In the genomic region with DNA sequence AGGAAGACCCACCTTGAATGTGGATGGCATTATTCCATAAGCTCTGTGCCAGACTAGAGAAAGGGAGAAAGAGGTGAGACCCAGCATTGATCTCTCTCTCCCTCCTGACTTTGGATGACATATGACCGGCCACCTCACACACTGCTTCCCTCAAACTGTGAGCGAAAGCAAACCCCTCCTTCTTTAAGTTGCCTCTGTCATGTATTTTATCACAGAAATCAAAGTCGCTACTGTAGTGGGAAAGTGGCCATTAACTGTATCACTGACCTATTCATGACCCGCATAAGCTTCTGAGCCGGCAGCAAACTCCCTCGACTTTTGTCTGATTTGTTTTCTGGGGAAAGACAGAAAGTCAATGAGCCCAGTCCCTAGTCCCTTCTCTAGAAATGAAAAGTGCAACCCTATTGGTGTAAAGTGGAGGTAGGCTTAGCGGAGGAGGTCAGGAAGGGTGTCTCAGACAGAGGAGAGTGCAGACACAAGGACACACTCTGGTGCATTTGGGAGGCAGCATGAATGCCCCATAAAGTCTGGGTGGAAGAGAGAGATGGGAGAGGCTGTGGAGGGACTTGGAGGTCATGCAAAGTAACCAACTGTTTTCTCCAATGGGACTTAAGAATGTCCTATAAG, we compare ENCODE assay signal across 22 mouse cellular contexts.
DNase-seq lines count a peak whose midpoint lies in the region; ATAC-seq and TF ChIP-seq lines count a peak whose summit lies in the region.
"Had no signal": no experiment of that assay in that cellular context is flagged by ENCODE, and none has a peak within 500 bp of the region (broad histone marks: within the 10 kb centered on the region; RNA-seq: fewer than 3 reads in every experiment).

No protein-coding gene starts in this region.

- TF ChIP-seq EP300 in stomach, postnatal 0 days (optimal IDR thresholded peaks at IDR 0.05), result no peak

- no peak for TF ChIP-seq CTCF in kidney, postnatal 0 days (IDR thresholded peaks at IDR 0.05; ENCODE audit: low read depth)
- no peak for TF ChIP-seq CTCF in stomach, postnatal 0 days (IDR thresholded peaks at IDR 0.05; ENCODE audit: low read depth)

- H3K36me3 ChIP-seq in kidney, embryonic 15.5 days, result no peaks in the 10 kb centered on the region
- no peaks in the 10 kb centered on the region for H3K36me3 ChIP-seq in kidney, postnatal 0 days (ENCODE audit: insufficient read depth, low read length)
- H3K36me3 ChIP-seq in stomach, postnatal 0 days (ENCODE audit: control insufficient read depth, insufficient read depth, low read length), result no peaks in the 10 kb centered on the region
- H3K36me3 ChIP-seq: embryonic facial prominence, embryonic 13.5 days; embryonic facial prominence, embryonic 15.5 days; forebrain, embryonic 10.5 days; forebrain, embryonic 12.5 days had no signal

- no peak for DNase-seq in kidney, adult 11 months
- peak; percentile 80 for DNase-seq in kidney, postnatal 0 days (ENCODE audit: low spot score)
- no peak for DNase-seq in kidney, adult 9 months
- no peak for DNase-seq in stomach, postnatal 0 days (ENCODE audit: low spot score)
- no peak for DNase-seq in layer of hippocampus, postnatal 36 days
- DNase-seq: adrenal gland, adult 2 months; adrenal gland, postnatal 10 days; adrenal gland, postnatal 25 days; cerebellum, adult 11 months; cerebellum, adult 18-20 months; cerebellum, adult 8-10 months; cerebellum, adult 9-11 months; cerebellum, postnatal 14 days; cerebellum, postnatal 36 days; embryo, embryonic 11 days had no signal

- no peak overlapping the region for H3K9ac ChIP-seq in kidney, embryonic 15.5 days
- H3K9ac ChIP-seq in kidney, postnatal 0 days (ENCODE audit: low read depth, low read length), result no peak overlapping the region
- H3K9ac ChIP-seq in stomach, postnatal 0 days (ENCODE audit: low read length), result no peak overlapping the region
- H3K9ac ChIP-seq: embryonic facial prominence, embryonic 13.5 days; embryonic facial prominence, embryonic 15.5 days; forebrain, embryonic 12.5 days had no signal

- peaks cover 18% of the 10 kb centered on the region for H3K4me1 ChIP-seq in kidney, embryonic 15.5 days
- 0 out of 2 replicates have a peak, but pooled peaks cover 5% of the 10 kb centered on the region for H3K4me1 ChIP-seq in kidney, postnatal 0 days (replicated peaks; ENCODE audit: insufficient read depth, low read length)
- H3K4me1 ChIP-seq in stomach, postnatal 0 days (replicated peaks; ENCODE audit: control insufficient read depth, insufficient read depth), result no peaks in the 10 kb centered on the region
- H3K4me1 ChIP-seq: forebrain, embryonic 12.5 days had no signal

- no peaks in the 10 kb centered on the region for H3K27me3 ChIP-seq in kidney, embryonic 15.5 days
- H3K27me3 ChIP-seq in kidney, postnatal 0 days (ENCODE audit: insufficient read depth, low read length), result no peaks in the 10 kb centered on the region
- no peaks in the 10 kb centered on the region for H3K27me3 ChIP-seq in stomach, postnatal 0 days (ENCODE audit: control insufficient read depth, insufficient read depth, low read length)
- H3K27me3 ChIP-seq: embryonic facial prominence, embryonic 13.5 days; embryonic facial prominence, embryonic 15.5 days; forebrain, embryonic 12.5 days had no signal

- H3K9me3 ChIP-seq in kidney, embryonic 15.5 days (replicated peaks), result no peaks in the 10 kb centered on the region
- no peaks in the 10 kb centered on the region for H3K9me3 ChIP-seq in kidney, postnatal 0 days (replicated peaks; ENCODE audit: low read length)
- no peaks in the 10 kb centered on the region for H3K9me3 ChIP-seq in stomach, postnatal 0 days (ENCODE audit: control insufficient read depth, low read length)
- H3K9me3 ChIP-seq: embryonic facial prominence, embryonic 13.5 days; embryonic facial prominence, embryonic 15.5 days; forebrain, embryonic 10.5 days; forebrain, embryonic 12.5 days had no signal

- H3K27ac ChIP-seq in kidney, embryonic 15.5 days, result 0 out of 2 replicates have a peak overlapping the region, but pooled peaks have one; percentile 37
- H3K27ac ChIP-seq in kidney, postnatal 0 days, result no peak overlapping the region
- H3K27ac ChIP-seq in stomach, postnatal 0 days (replicated peaks), result peak overlapping the region; percentile 45; the same call in 1 of the 2 replicates
- H3K27ac ChIP-seq: embryonic facial prominence, embryonic 13.5 days; embryonic facial prominence, embryonic 15.5 days; forebrain, embryonic 10.5 days; forebrain, embryonic 12.5 days had no signal

- WGBS in kidney, embryonic 15.5 days, result 42% methylated on average over 7 of the region's 7 CpGs
- WGBS in kidney, postnatal 0 days, result 35% methylated on average over 7 of the region's 7 CpGs
- WGBS in stomach, postnatal 0 days, result 73% methylated on average over 7 of the region's 7 CpGs

- no peak overlapping the region for H3K4me3 ChIP-seq in kidney, embryonic 15.5 days (replicated peaks)
- no peak overlapping the region for H3K4me3 ChIP-seq in kidney, postnatal 0 days (replicated peaks; ENCODE audit: low read depth, low read length)
- no peak overlapping the region for H3K4me3 ChIP-seq in stomach, postnatal 0 days (ENCODE audit: low read depth, low read length)
- H3K4me3 ChIP-seq: embryonic facial prominence, embryonic 13.5 days; embryonic facial prominence, embryonic 15.5 days; erythroblast, embryonic 14.5 days; forebrain, embryonic 10.5 days; forebrain, embryonic 12.5 days had no signal

- peak; percentile 94 for ATAC-seq in kidney, embryonic 15.5 days (replicated peaks; ENCODE audit: low FRiP score)
- peak; percentile 87 for ATAC-seq in kidney, postnatal 0 days (replicated peaks; ENCODE audit: low FRiP score, low read depth)
- no peak for ATAC-seq in stomach, postnatal 0 days (ENCODE audit: low FRiP score, low TSS enrichment)
- ATAC-seq: forebrain, embryonic 14.5 days had no signal

- no peak overlapping the region for H3K4me2 ChIP-seq in kidney, embryonic 15.5 days
- H3K4me2 ChIP-seq in kidney, postnatal 0 days (ENCODE audit: low read length), result no peak overlapping the region
- H3K4me2 ChIP-seq in stomach, postnatal 0 days (replicated peaks; ENCODE audit: low read depth), result no peak overlapping the region
- H3K4me2 ChIP-seq: embryonic facial prominence, embryonic 13.5 days; embryonic facial prominence, embryonic 15.5 days; forebrain, embryonic 12.5 days had no signal
